Mouse (Mus musculus): ENCODE measurements around the gene Lrrc4c. TPM values are rescaled to one million over a fixed set of nuclear protein-coding genes. Genes with fewer than 3 reads are reported as not detected.

Gene Lrrc4c
- polyA plus RNA-seq, 1 experiment from 2014 or later, result 4.9 TPM

DNA sequence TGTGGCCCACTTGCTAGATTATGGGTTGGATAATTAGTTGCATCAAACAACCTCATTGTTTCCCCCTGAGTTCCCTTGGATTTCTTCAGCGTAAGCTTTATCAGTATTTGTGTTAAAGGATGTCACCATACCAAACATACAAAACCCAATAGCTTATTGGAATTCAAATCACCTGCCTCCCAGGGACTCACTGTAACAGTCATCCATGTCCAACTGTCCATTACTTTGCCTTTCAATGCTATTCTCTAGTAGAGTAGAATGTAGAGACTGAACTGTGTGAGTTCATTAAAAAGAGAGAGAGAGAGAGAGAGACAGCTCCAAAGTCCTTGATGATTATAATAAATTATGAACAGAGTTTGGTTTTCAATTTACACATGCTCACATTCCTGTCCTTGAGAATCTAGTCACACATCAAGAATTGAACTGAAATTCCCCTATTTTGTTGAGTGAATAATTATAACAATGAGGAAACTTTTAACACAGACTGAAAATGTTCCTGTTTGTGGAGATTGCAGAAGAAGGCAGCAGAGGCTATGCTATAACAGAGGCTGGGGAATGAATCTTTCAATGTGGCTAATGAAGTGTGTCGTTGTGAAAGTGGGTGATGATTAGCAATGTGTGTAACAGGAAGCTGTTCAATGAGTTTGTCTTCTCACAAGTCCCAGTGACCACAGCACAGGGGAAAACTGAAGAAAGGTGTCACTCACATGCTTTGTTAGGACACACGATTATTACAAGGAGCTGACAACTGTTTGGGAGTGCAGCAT is 181.3 kb downstream of the Lrrc4c start:
- WGBS, result 66% methylated on average over 3 of the region's 3 CpGs
- H3K36me3 ChIP-seq (ENCODE audit: control insufficient read depth, insufficient read depth, low read length), result no peaks in the 10 kb centered on the region
- no peaks in the 10 kb centered on the region for H3K27me3 ChIP-seq (ENCODE audit: control insufficient read depth, insufficient read depth, low read length)
- H3K4me1 ChIP-seq (replicated peaks; ENCODE audit: control insufficient read depth, insufficient read depth, low read length), result no peaks in the 10 kb centered on the region
- H3K9ac ChIP-seq (ENCODE audit: low read depth, low read length), result no peak overlapping the region
- ATAC-seq (ENCODE audit: low FRiP score), result no peak
- no peak overlapping the region for H3K27ac ChIP-seq (ENCODE audit: low read depth, low read length)
- no peak overlapping the region for H3K4me2 ChIP-seq (replicated peaks; ENCODE audit: low read depth, low read length)
- no peak for DNase-seq (ENCODE audit: low spot score)
- no peak overlapping the region for H3K4me3 ChIP-seq (ENCODE audit: low read depth, low read length)
- H3K9me3 ChIP-seq (ENCODE audit: control insufficient read depth, low read length), result no peaks in the 10 kb centered on the region

- H3K9me3 ChIP-seq (ENCODE audit: control insufficient read depth, low read length), result no peaks in the 10 kb centered on the region
- 87% methylated on average over 6 of the region's 6 CpGs for WGBS
- no peaks in the 10 kb centered on the region for H3K27me3 ChIP-seq (ENCODE audit: control insufficient read depth, insufficient read depth, low read length)
- no peaks in the 10 kb centered on the region for H3K4me1 ChIP-seq (replicated peaks; ENCODE audit: control insufficient read depth, insufficient read depth, low read length)
- no peaks in the 10 kb centered on the region for H3K36me3 ChIP-seq (ENCODE audit: control insufficient read depth, insufficient read depth, low read length)
- H3K27ac ChIP-seq (ENCODE audit: low read depth, low read length), result no peak overlapping the region
- DNase-seq (ENCODE audit: low spot score) (no peak), ATAC-seq (ENCODE audit: low FRiP score) (peak; percentile 43; the same call in 1 of the 2 replicates)
- no peak overlapping the region for H3K4me2 ChIP-seq (replicated peaks; ENCODE audit: low read depth, low read length)
- H3K9ac ChIP-seq (ENCODE audit: low read depth, low read length), result no peak overlapping the region
- H3K4me3 ChIP-seq (ENCODE audit: low read depth, low read length), result no peak overlapping the region
Observed at GRCm38 (mm10) chr2:96504140-96504539, 186.2 kb downstream of the Lrrc4c start.

DNA sequence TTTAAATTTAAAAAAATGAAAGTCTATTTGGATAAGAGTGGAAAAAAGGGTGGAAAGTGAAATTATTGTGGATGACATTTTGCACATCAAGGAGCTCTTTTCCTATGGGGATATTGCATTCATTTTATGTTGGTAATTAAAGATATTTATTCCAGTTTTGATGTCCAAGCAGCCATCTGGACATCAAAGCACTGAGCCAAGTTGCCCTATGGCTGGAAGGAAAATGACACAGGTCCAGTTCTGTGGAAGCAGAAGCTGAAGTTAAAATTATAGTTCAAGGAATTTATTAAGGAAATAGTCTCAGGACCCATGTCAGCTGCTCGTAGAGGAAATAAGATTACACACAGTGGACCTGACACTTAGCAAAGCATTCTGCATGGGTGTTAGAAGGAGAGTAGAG is 187.7 kb downstream of the Lrrc4c start:
- 77% methylated on average over 1 of the region's 1 CpGs for WGBS
- no peaks in the 10 kb centered on the region for H3K36me3 ChIP-seq (ENCODE audit: control insufficient read depth, insufficient read depth, low read length)
- DNase-seq (ENCODE audit: low spot score), result no peak
- ATAC-seq (ENCODE audit: low FRiP score), result no peak
- H3K4me1 ChIP-seq (replicated peaks; ENCODE audit: control insufficient read depth, insufficient read depth, low read length), result no peaks in the 10 kb centered on the region
- no peaks in the 10 kb centered on the region for H3K27me3 ChIP-seq (ENCODE audit: control insufficient read depth, insufficient read depth, low read length)
- no peaks in the 10 kb centered on the region for H3K9me3 ChIP-seq (ENCODE audit: control insufficient read depth, low read length)
- H3K4me3 ChIP-seq (ENCODE audit: low read depth, low read length), result no peak overlapping the region
- no peak overlapping the region for H3K27ac ChIP-seq (ENCODE audit: low read depth, low read length)
- H3K4me2 ChIP-seq (replicated peaks; ENCODE audit: low read depth, low read length), result no peak overlapping the region
- no peak overlapping the region for H3K9ac ChIP-seq (ENCODE audit: low read depth, low read length)

DNA sequence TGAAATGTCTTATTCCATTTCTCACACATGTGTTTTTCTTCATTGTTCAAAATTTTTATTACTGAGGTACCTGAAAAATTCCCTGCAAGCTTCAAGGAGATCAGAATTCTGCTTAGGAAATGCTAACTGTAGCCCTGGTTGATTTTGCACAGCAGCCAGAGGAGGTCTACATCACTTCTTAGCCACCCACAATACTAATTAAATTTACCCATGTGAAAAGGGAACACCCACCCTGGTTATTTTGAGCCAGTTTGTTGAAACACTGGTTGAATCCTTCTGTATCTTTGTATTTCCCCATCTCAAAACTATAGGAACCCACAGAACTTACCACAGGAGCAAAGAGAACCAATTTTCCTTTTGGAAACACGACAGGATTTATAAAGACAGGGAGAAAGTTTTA is 191.0 kb downstream of the Lrrc4c start:
- Histone ChIP-seq H3K9me3 (ENCODE audit: control insufficient read depth, low read length) (no peaks in the 10 kb centered on the region), H3K4me2 (replicated peaks; ENCODE audit: low read depth, low read length) (no peak overlapping the region), H3K9ac (ENCODE audit: low read depth, low read length) (no peak overlapping the region), H3K4me1 (replicated peaks; ENCODE audit: control insufficient read depth, insufficient read depth, low read length) (no peaks in the 10 kb centered on the region), H3K36me3 (ENCODE audit: control insufficient read depth, insufficient read depth, low read length) (no peaks in the 10 kb centered on the region), H3K27ac (ENCODE audit: low read depth, low read length) (no peak overlapping the region), H3K4me3 (ENCODE audit: low read depth, low read length) (no peak overlapping the region), H3K27me3 (ENCODE audit: control insufficient read depth, insufficient read depth, low read length) (no peaks in the 10 kb centered on the region)
- 66% methylated on average over 1 of the region's 1 CpGs for WGBS
- DNase-seq (ENCODE audit: low spot score), result no peak
- ATAC-seq (ENCODE audit: low FRiP score), result no peak

GRCm38 (mm10) chr2:96537469-96537868 is 219.5 kb downstream of the Lrrc4c start:
- H3K9ac ChIP-seq (ENCODE audit: low read depth, low read length), result no peak overlapping the region
- H3K27ac ChIP-seq (ENCODE audit: low read depth, low read length), result no peak overlapping the region

DNA sequence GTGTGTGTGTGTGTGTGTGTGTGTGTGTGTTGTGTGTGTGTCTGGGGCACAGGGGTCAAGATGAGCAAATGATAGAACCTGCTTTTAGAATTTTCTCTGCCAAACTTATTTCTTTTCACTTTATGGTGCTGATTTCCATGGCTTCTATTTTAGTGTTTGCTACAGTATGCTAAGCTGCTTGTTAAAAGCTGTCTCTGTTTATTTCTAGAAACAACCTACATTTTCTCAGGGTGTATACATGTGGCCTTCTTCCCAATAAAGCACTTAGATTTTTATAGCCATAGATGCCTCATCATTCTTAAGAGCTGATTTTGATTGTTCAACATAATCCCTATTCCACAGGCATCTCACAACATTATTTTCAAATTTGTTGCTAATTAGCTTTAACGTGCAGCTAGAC is 229.2 kb downstream of the Lrrc4c start:
- WGBS, result 86% methylated on average over 1 of the region's 1 CpGs

More at GRCm38 (mm10) chr2:96537469-96537868, 219.5 kb downstream of the Lrrc4c start:
- ATAC-seq (ENCODE audit: low FRiP score) (no peak), DNase-seq (ENCODE audit: low spot score) (no peak)
- H3K4me2 ChIP-seq (replicated peaks; ENCODE audit: low read depth, low read length), result no peak overlapping the region
- no peak overlapping the region for H3K4me3 ChIP-seq (ENCODE audit: low read depth, low read length)
- no peaks in the 10 kb centered on the region for H3K4me1 ChIP-seq (replicated peaks; ENCODE audit: control insufficient read depth, insufficient read depth, low read length)
- 85% methylated on average over 3 of the region's 3 CpGs for WGBS
- H3K9me3 ChIP-seq (ENCODE audit: control insufficient read depth, low read length), result no peaks in the 10 kb centered on the region
- H3K36me3 ChIP-seq (ENCODE audit: control insufficient read depth, insufficient read depth, low read length), result no peaks in the 10 kb centered on the region
- H3K27me3 ChIP-seq (ENCODE audit: control insufficient read depth, insufficient read depth, low read length), result no peaks in the 10 kb centered on the region

GRCm38 (mm10) chr2:96573755-96574154 is 255.8 kb downstream of the Lrrc4c start:
- no peak overlapping the region for H3K9ac ChIP-seq (ENCODE audit: low read depth, low read length)
- H3K27me3 ChIP-seq (ENCODE audit: control insufficient read depth, insufficient read depth, low read length), result no peaks in the 10 kb centered on the region
- H3K36me3 ChIP-seq (ENCODE audit: control insufficient read depth, insufficient read depth, low read length), result no peaks in the 10 kb centered on the region
- H3K4me3 ChIP-seq (ENCODE audit: low read depth, low read length), result no peak overlapping the region
- WGBS, result 96% methylated on average over 2 of the region's 2 CpGs
- H3K4me1 ChIP-seq (replicated peaks; ENCODE audit: control insufficient read depth, insufficient read depth, low read length), result no peaks in the 10 kb centered on the region
- DNase-seq (ENCODE audit: low spot score), result no peak
- no peaks in the 10 kb centered on the region for H3K9me3 ChIP-seq (ENCODE audit: control insufficient read depth, low read length)
- no peak for ATAC-seq (ENCODE audit: low FRiP score)
- no peak overlapping the region for H3K27ac ChIP-seq (ENCODE audit: low read depth, low read length)
- H3K4me2 ChIP-seq (replicated peaks; ENCODE audit: low read depth, low read length), result no peak overlapping the region

More for the DNA sequence above, 229.2 kb downstream of the Lrrc4c start:
- no peaks in the 10 kb centered on the region for H3K4me1 ChIP-seq (replicated peaks; ENCODE audit: control insufficient read depth, insufficient read depth, low read length)
- no peak for ATAC-seq (ENCODE audit: low FRiP score)
- no peak for DNase-seq (ENCODE audit: low spot score)
- no peak overlapping the region for H3K4me2 ChIP-seq (replicated peaks; ENCODE audit: low read depth, low read length)
- no peak overlapping the region for H3K4me3 ChIP-seq (ENCODE audit: low read depth, low read length)
- H3K9ac ChIP-seq (ENCODE audit: low read depth, low read length), result no peak overlapping the region
- no peaks in the 10 kb centered on the region for H3K27me3 ChIP-seq (ENCODE audit: control insufficient read depth, insufficient read depth, low read length)
- no peaks in the 10 kb centered on the region for H3K36me3 ChIP-seq (ENCODE audit: control insufficient read depth, insufficient read depth, low read length)
- H3K9me3 ChIP-seq (ENCODE audit: control insufficient read depth, low read length), result no peaks in the 10 kb centered on the region
- H3K27ac ChIP-seq (ENCODE audit: low read depth, low read length), result no peak overlapping the region

DNA sequence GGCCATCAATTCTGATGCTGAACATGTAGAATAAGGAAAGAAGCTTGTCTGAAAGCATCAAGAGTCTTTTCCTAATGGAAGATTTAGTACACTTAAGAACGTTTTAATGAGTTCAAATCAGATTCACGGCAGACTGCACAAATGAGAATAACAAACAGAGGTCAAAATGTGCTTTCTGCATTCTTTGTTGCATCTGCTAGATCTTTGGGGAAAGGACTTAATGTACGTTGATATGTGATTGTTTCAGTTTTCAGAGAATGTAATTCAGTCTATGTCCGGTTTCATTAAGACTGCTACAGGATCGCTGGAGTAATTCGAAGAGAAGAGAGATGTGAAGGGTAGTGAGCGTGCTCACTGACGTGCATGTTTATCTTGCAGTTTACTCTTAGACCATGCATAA is 259.7 kb downstream of the Lrrc4c start:
- DNase-seq (ENCODE audit: low spot score) (no peak), ATAC-seq (ENCODE audit: low FRiP score) (no peak)
- 91% methylated on average over 8 of the region's 8 CpGs for WGBS

GRCm38 (mm10) chr2:96580136-96580733 is 262.3 kb downstream of the Lrrc4c start:
- WGBS, result 79% methylated on average over 1 of the region's 1 CpGs
- no peak overlapping the region for H3K9ac ChIP-seq (ENCODE audit: low read depth, low read length)
- no peak for DNase-seq (ENCODE audit: low spot score)
- H3K4me2 ChIP-seq (replicated peaks; ENCODE audit: low read depth, low read length), result no peak overlapping the region
- no peaks in the 10 kb centered on the region for H3K9me3 ChIP-seq (ENCODE audit: control insufficient read depth, low read length)
- no peaks in the 10 kb centered on the region for H3K36me3 ChIP-seq (ENCODE audit: control insufficient read depth, insufficient read depth, low read length)
- no peak overlapping the region for H3K4me3 ChIP-seq (ENCODE audit: low read depth, low read length)
- no peaks in the 10 kb centered on the region for H3K27me3 ChIP-seq (ENCODE audit: control insufficient read depth, insufficient read depth, low read length)
- ATAC-seq (ENCODE audit: low FRiP score), result no peak
- H3K4me1 ChIP-seq (replicated peaks; ENCODE audit: control insufficient read depth, insufficient read depth, low read length), result no peaks in the 10 kb centered on the region
- no peak overlapping the region for H3K27ac ChIP-seq (ENCODE audit: low read depth, low read length)

More for the DNA sequence above, 259.7 kb downstream of the Lrrc4c start:
- Histone ChIP-seq H3K27ac (ENCODE audit: low read depth, low read length) (no peak overlapping the region), H3K9ac (ENCODE audit: low read depth, low read length) (no peak overlapping the region), H3K4me3 (ENCODE audit: low read depth, low read length) (no peak overlapping the region), H3K27me3 (ENCODE audit: control insufficient read depth, insufficient read depth, low read length) (no peaks in the 10 kb centered on the region), H3K4me1 (replicated peaks; ENCODE audit: control insufficient read depth, insufficient read depth, low read length) (no peaks in the 10 kb centered on the region), H3K4me2 (replicated peaks; ENCODE audit: low read depth, low read length) (no peak overlapping the region), H3K9me3 (ENCODE audit: control insufficient read depth, low read length) (no peaks in the 10 kb centered on the region), H3K36me3 (ENCODE audit: control insufficient read depth, insufficient read depth, low read length) (no peaks in the 10 kb centered on the region)
